Mouse (Mus musculus): Measurements from ENCODE around the gene Twsg1. TPM values are rescaled to one million over a fixed set of nuclear protein-coding genes. Genes with fewer than 3 reads are reported as not detected.

The Twsg1 gene
- total and polyA plus RNA-seq, 3 experiments: 17.0 to 17.7 TPM; not detected in 1

DNA sequence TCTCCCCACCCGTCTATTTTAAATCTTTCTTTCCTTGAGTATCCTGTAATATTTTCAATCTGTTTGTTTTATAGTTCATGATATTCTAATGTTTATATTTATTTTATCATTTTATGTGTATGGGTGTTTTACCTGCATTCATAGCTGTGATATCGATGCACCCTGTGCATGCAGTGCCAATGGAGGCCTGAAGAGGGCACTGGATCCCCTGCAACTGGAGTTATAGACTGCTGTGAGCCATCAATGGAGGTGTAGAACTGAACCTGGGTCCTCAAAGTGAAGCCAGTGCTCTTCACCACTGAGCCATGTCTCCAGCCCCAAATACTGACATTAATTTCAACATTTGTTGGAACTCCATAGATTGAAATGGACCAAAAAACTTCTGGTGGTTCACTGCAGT, 17.3 kb downstream of the Twsg1 start:
- no peaks in the 10 kb centered on the region for H3K9me3 ChIP-seq (replicated peaks; ENCODE audit: insufficient read depth, low read length)
- DNase-seq (ENCODE audit: low read depth, low spot score): peak; percentile 55

DNA sequence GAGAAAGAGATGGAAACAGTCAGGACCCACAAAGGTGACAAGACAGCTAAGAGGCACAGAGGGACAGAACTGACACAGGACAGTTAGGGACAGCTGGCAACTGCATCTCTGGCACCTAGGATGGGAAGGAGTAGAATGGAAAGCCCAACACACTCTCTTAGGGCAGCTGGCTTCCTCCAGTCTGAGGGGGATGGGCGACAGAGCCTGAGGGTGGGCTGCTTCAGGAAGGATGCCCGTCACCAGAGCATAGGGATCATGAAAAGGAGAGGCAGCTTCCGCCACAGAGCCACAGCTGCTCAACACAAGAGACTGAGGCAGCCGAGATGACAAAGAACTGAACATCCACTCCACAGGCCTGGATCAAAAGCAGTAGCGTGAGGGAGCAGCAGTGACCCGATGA, 19.5 kb downstream of the Twsg1 start:
- Histone ChIP-seq H3K4me1 (ENCODE audit: control insufficient read depth in 1 of 2, insufficient read depth in 2 of 2, low read length in 2 of 2) (no peaks in the 10 kb centered on the region), H3K4me3 (ENCODE audit: control insufficient read depth in 1 of 2, insufficient read depth in 1 of 2, low read depth in 2 of 2, low read length in 2 of 2) (no peak overlapping the region), H3K9me3 (replicated peaks; ENCODE audit: insufficient read depth, low read length) (no peaks in the 10 kb centered on the region), H3K27ac (ENCODE audit: control insufficient read depth, low read depth, low read length) (no peak overlapping the region), H3K36me3 (ENCODE audit: control insufficient read depth in 1 of 2, insufficient read depth in 2 of 2, low read length in 2 of 2) (no peaks in the 10 kb centered on the region), H3K79me2 (ENCODE audit: control insufficient read depth, insufficient read depth, low read length, poor library complexity) (no peaks in the 10 kb centered on the region), H3K9ac (ENCODE audit: control insufficient read depth, low read depth, low read length, poor library complexity, severe bottlenecking) (no peak overlapping the region), H3K27me3 (ENCODE audit: control insufficient read depth in 1 of 2, insufficient read depth in 2 of 2, low read length in 2 of 2) (no peaks in the 10 kb centered on the region)
- TF ChIP-seq ETS1 (IDR thresholded peaks at IDR 0.05; ENCODE audit: low read depth, low read length): no peak
- TF ChIP-seq HCFC1 (IDR thresholded peaks at IDR 0.05; ENCODE audit: low read depth, low read length): no peak
- no peak for TF ChIP-seq NRF1 (IDR thresholded peaks at IDR 0.05; ENCODE audit: insufficient read depth, low read depth, low read length, poor library complexity, severe bottlenecking)
- no peak for TF ChIP-seq ZKSCAN1 (IDR thresholded peaks at IDR 0.05; ENCODE audit: low read depth, low read length)
- no peak for TF ChIP-seq JUND (IDR thresholded peaks at IDR 0.05; ENCODE audit: low read depth, low read length)
- no peak for TF ChIP-seq MYC (IDR thresholded peaks at IDR 0.05; ENCODE audit: low read depth, low read length)
- no peak for TF ChIP-seq MEF2A (IDR thresholded peaks at IDR 0.05; ENCODE audit: extremely low read depth, insufficient replicate concordance, low read depth, low read length, poor library complexity, severe bottlenecking)
- no peak for DNase-seq (ENCODE audit: low read depth, low spot score)

More for the DNA sequence above, 17.3 kb downstream of the Twsg1 start:
- no peaks in the 10 kb centered on the region for H3K79me2 ChIP-seq (ENCODE audit: control insufficient read depth, insufficient read depth, low read length, poor library complexity)
- no peak overlapping the region for H3K9ac ChIP-seq (ENCODE audit: control insufficient read depth, low read depth, low read length, poor library complexity, severe bottlenecking)
- no peaks in the 10 kb centered on the region for H3K4me1 ChIP-seq (ENCODE audit: control insufficient read depth in 1 of 2, insufficient read depth in 2 of 2, low read length in 2 of 2)
- H3K27me3 ChIP-seq (ENCODE audit: control insufficient read depth in 1 of 2, insufficient read depth in 2 of 2, low read length in 2 of 2): no peaks in the 10 kb centered on the region
- H3K4me3 ChIP-seq (ENCODE audit: control insufficient read depth in 1 of 2, insufficient read depth in 1 of 2, low read depth in 2 of 2, low read length in 2 of 2): no peak overlapping the region
- TF ChIP-seq SMC3 (IDR thresholded peaks at IDR 0.05; ENCODE audit: low read depth, low read length) (peak; percentile 70), POLR2AphosphoS2 (IDR thresholded peaks at IDR 0.05; ENCODE audit: low read length) (no peak), RAD21 (IDR thresholded peaks at IDR 0.05; ENCODE audit: low read depth, low read length) (peak; percentile 81), USF2 (IDR thresholded peaks at IDR 0.05; ENCODE audit: borderline replicate concordance in 1 of 2, insufficient read depth in 1 of 2, low read depth in 1 of 2, low read length in 2 of 2) (no peak), ZC3H11A (IDR thresholded peaks at IDR 0.05; ENCODE audit: low read depth, low read length) (peak; percentile 77), CTCF (IDR thresholded peaks at IDR 0.05 in 2 of 3, conservative IDR thresholded peaks at IDR 0.05 in 1 of 3; ENCODE audit: control insufficient read depth in 1 of 3, insufficient read depth in 1 of 3, low read depth in 2 of 3, low read length in 3 of 3, poor library complexity in 1 of 3, severe bottlenecking in 1 of 3) (peak; percentile 76 to 91 (median 76))
- no peak overlapping the region for H3K27ac ChIP-seq (ENCODE audit: control insufficient read depth, low read depth, low read length)
- no peaks in the 10 kb centered on the region for H3K36me3 ChIP-seq (ENCODE audit: control insufficient read depth in 1 of 2, insufficient read depth in 2 of 2, low read length in 2 of 2)

DNA sequence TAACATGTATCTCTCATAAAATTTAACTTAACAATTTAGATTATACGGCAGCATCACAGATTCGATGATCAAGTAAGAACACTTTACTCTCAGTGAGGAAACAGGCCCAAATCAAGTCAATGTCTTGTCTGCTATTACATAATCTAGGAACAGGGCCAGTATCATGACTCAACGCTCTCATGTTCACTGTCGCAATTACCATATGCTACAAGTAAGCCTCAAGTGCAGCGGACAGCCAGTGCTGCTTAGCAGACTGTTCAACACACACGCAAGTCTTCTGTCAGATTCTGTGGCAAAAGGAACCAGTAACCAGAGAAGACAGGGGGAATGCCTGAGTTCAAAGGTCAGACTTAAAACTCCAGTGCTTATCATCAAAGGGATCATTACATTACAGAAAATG, 20.1 kb downstream of the Twsg1 start:
- Histone ChIP-seq H3K9me3 (replicated peaks; ENCODE audit: insufficient read depth, low read length) (no peaks in the 10 kb centered on the region), H3K4me1 (ENCODE audit: control insufficient read depth in 1 of 2, insufficient read depth in 2 of 2, low read length in 2 of 2) (no peaks in the 10 kb centered on the region), H3K36me3 (ENCODE audit: control insufficient read depth in 1 of 2, insufficient read depth in 2 of 2, low read length in 2 of 2) (no peaks in the 10 kb centered on the region; a peak in 1 of 4 replicates), H3K27ac (ENCODE audit: control insufficient read depth, low read depth, low read length) (no peak overlapping the region), H3K27me3 (ENCODE audit: control insufficient read depth in 1 of 2, insufficient read depth in 2 of 2, low read length in 2 of 2) (no peaks in the 10 kb centered on the region), H3K4me3 (ENCODE audit: control insufficient read depth in 1 of 2, insufficient read depth in 1 of 2, low read depth in 2 of 2, low read length in 2 of 2) (no peak overlapping the region), H3K79me2 (ENCODE audit: control insufficient read depth, insufficient read depth, low read length, poor library complexity) (no peaks in the 10 kb centered on the region), H3K9ac (ENCODE audit: control insufficient read depth, low read depth, low read length, poor library complexity, severe bottlenecking) (no peak overlapping the region)
- no peak for DNase-seq (ENCODE audit: low read depth, low spot score)
- no peak for TF ChIP-seq CHD1 (IDR thresholded peaks at IDR 0.05; ENCODE audit: low read depth, low read length)
- no peak for TF ChIP-seq ZMIZ1 (IDR thresholded peaks at IDR 0.05; ENCODE audit: low read depth, low read length)
- TF ChIP-seq KAT2A (conservative IDR thresholded peaks at IDR 0.05; ENCODE audit: low read depth, low read length): no peak
- no peak for TF ChIP-seq ZC3H11A (IDR thresholded peaks at IDR 0.05; ENCODE audit: low read depth, low read length)
- TF ChIP-seq MYC (IDR thresholded peaks at IDR 0.05; ENCODE audit: low read depth, low read length): no peak
- no peak for TF ChIP-seq ETS1 (IDR thresholded peaks at IDR 0.05; ENCODE audit: low read depth, low read length)
- TF ChIP-seq MYB (IDR thresholded peaks at IDR 0.05; ENCODE audit: low read depth, low read length): no peak
- TF ChIP-seq BHLHE40 (IDR thresholded peaks at IDR 0.05; ENCODE audit: borderline replicate concordance, low read depth, low read length): no peak
- TF ChIP-seq JUND (IDR thresholded peaks at IDR 0.05; ENCODE audit: low read depth, low read length): no peak
- no peak for TF ChIP-seq GABPA (IDR thresholded peaks at IDR 0.05; ENCODE audit: low read depth, low read length)
- no peak for TF ChIP-seq MAZ (IDR thresholded peaks at IDR 0.05; ENCODE audit: low read depth, low read length)
- TF ChIP-seq RAD21 (IDR thresholded peaks at IDR 0.05; ENCODE audit: low read depth, low read length): no peak
- no peak for TF ChIP-seq MXI1 (IDR thresholded peaks at IDR 0.05; ENCODE audit: low read depth, low read length)
- TF ChIP-seq ELF1 (IDR thresholded peaks at IDR 0.05; ENCODE audit: low read depth, low read length): no peak
- TF ChIP-seq E2F4 (IDR thresholded peaks at IDR 0.05; ENCODE audit: borderline replicate concordance, low read depth, low read length): no peak
- TF ChIP-seq MAFK (IDR thresholded peaks at IDR 0.05; ENCODE audit: borderline replicate concordance, low read depth, low read length): no peak
- no peak for TF ChIP-seq ZKSCAN1 (IDR thresholded peaks at IDR 0.05; ENCODE audit: low read depth, low read length)
- no peak for TF ChIP-seq GATA1 (IDR thresholded peaks at IDR 0.05; ENCODE audit: low read depth, low read length)
